Mouse (Mus musculus) E14TG2a.4 (cell line): Measurements from ENCODE around the gene Dapk2.

Experiments
- H3K27me3 ChIP-seq: 2 replicates; pipeline ENCODE4 v1.6.1; 2014; ENCODE audit warnings: low read length, control low read depth; ENCODE audit not compliant: insufficient read depth
- H3K36me3 ChIP-seq: 2 replicates; pipeline ENCODE4 v1.6.1; 2014; ENCODE audit warnings: low read length, control low read depth; ENCODE audit not compliant: insufficient read depth
- H3K4me1 ChIP-seq: replicated peaks from 2 replicates; pipeline ENCODE4 v1.6.1; 2014; ENCODE audit warnings: low read depth, low read length, control low read depth
- H3K4me3 ChIP-seq: replicated peaks from 2 replicates; pipeline ENCODE4 v1.5.1; 2014; ENCODE audit warnings: mild to moderate bottlenecking, low read length
- H3K9me3 ChIP-seq: 2 replicates; pipeline ENCODE4 v1.6.1; 2014; ENCODE audit warnings: low read length, control low read depth
- CTCF ChIP-seq: conservative IDR thresholded peaks from 2 replicates; pipeline ENCODE4 v1.5.1; 2014; ENCODE audit warnings: low read length
- NANOG ChIP-seq: IDR thresholded peaks from 2 replicates; pipeline ENCODE4 v1.6.1; 2014; ENCODE audit warnings: borderline replicate concordance, low read length, mixed read lengths
- POU5F1 ChIP-seq: IDR thresholded peaks from 2 replicates; pipeline ENCODE4 v1.6.1; 2014; ENCODE audit warnings: low read length, borderline replicate concordance

Gene Dapk2

DNA sequence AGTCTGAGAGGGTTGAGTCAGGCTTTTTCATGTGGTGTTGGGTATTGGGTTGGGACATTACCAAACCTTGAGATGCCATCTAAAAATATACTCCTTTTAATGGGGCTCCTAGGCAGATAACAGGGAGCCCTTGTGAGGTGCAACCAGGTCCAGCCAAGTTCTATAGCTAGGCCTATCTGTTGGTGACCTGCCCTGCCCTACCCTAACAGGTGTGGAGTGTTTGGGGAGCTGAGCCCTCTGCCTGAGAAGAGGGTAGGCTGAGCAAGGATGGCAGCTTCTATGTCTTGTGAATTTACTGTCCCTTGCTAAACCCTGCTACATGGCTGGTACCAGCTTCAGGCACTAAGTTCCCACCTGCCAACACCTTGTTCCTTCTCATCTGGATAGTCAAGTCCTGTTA lies 57.5 kb downstream of the Dapk2 start:
- Histone ChIP-seq H3K9me3 (no peaks in the 10 kb centered on the region), H3K4me3 (no peak overlapping the region), H3K4me1 (peaks cover 9% of the 10 kb centered on the region), H3K36me3 (no peaks in the 10 kb centered on the region), H3K27me3 (peaks cover 26% of the 10 kb centered on the region)
- no peak for TF ChIP-seq CTCF
- TF ChIP-seq NANOG: no peak
- TF ChIP-seq POU5F1: no peak

DNA sequence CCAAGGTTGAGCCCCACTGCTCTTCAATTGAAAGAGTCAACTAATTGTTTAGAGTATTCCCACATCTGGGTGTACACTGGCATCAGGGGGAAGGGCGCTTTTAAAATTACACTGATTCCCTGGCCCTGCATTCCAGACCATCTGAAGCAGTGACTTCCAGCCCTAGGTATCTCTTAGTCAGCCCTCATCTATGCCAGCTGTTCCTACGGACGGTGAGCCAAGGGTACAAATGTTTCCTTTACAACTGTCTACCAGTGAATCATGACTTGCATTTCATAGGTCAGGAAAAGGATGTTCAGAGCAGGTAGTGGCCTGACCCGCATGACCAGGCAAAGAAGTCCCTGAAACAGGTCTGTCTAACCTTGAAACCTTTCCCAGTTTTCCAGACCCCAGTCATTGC lies 59.9 kb downstream of the Dapk2 start:
- Histone ChIP-seq H3K36me3 (no peaks in the 10 kb centered on the region), H3K9me3 (no peaks in the 10 kb centered on the region), H3K4me1 (peaks cover 7% of the 10 kb centered on the region), H3K4me3 (no peak overlapping the region), H3K27me3 (peaks cover 38% of the 10 kb centered on the region)
- TF ChIP-seq CTCF (no peak), NANOG (no peak), POU5F1 (no peak)

DNA sequence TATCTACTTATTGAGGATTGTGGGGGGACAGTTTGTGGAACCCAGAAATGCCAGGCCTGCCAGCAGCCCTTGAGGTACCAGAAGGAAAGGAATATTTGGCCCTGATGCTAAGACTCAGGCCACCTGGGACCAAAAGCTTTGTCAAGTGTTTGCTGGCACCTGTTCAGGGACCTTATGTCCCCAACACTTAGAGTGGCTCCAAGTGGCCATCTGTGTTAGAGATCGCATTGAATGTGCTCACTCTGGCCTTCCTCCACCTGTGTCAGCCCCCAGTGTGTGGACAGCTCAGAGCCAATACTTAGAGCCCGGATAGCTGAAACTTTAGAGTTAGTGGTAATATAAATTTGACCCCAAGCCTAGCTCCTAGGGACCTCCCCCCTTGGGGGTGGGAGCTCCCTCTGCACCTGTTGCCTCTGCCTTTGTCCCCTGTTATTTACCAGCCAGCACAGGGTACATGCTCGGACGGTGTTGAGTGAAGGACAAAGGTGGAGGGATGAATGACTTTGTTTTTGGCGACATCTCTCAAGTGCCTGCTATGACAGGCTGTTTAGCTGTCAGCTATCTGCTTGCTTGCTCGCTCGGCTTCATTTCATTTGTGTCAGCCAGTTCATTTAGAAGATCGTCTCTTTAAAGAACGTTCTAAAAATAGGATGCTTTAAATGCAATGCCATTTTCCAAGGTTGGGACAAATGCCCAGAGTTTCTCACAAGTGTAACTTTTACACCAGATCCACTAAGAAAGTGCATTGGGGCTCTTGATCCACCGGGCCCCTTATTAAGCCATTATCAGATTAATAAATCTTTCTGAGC lies 61.1 kb downstream of the Dapk2 start:
- Histone ChIP-seq H3K27me3 (peaks cover 38% of the 10 kb centered on the region), H3K4me1 (peaks cover 7% of the 10 kb centered on the region), H3K4me3 (no peak overlapping the region), H3K36me3 (no peaks in the 10 kb centered on the region), H3K9me3 (no peaks in the 10 kb centered on the region)
- no peak for TF ChIP-seq POU5F1
- TF ChIP-seq NANOG: no peak
- TF ChIP-seq CTCF: no peak

DNA sequence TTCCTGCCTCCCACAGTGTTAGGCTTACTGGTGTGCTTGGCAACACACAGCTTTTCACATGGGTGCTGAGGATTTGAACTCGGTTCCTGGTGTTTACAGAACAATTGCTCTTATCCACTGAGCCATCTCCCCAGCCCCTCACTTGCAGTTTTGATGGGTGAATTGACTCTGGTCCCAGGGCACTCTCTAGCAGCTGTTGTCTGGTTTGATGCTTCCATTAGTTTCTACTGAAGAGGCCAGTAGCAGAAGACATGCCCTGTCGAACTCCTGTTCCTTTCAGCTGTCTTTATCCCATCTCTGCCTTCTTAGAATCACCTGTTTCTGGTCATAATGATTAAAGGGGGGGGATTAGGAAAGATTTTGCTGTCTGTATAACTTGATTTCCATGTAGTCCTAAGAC lies 65.8 kb downstream of the Dapk2 start:
- no peaks in the 10 kb centered on the region for H3K9me3 ChIP-seq
- no peak overlapping the region for H3K4me3 ChIP-seq
- H3K27me3 ChIP-seq: peaks cover 33% of the 10 kb centered on the region
- TF ChIP-seq NANOG (no peak), CTCF (no peak), POU5F1 (no peak)
- H3K4me1 ChIP-seq: peaks cover 29% of the 10 kb centered on the region
- no peaks in the 10 kb centered on the region for H3K36me3 ChIP-seq

DNA sequence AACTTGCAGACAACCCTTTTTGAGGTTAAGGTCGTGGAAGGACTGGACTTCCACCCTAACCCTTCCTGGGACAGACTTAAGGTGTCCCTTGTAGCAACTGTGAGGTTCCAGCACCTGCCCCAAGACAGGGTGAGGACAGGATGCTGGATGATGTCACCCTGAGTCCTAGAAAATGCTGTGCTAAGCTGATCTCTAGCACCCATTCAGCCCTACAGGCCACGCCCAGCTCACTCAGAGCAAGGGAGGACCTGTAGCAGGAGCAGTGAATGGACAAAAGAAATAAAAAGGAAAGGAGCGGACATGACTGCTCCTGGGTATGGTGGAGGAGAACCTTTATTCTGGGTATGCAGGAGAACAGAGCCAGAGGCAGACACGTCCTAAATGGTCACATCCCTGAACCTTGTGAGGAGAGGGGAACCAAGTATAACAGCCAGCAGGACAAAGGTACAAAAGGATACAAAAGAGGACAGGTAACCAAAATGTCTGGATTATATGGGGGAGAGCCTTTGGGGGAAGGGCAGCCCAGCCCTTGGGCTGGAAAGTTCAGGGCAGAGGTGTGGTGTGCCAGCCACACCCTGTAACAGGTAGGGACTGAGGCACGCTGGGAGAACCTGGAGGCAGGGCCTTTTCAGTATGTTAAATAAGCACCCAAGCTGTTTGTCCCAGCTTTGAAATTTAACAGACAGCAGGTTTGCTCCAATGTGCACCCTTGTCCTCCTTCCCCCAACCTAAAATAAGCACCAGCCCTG lies 67.9 kb downstream of the Dapk2 start:
- Histone ChIP-seq H3K4me3 (no peak overlapping the region), H3K4me1 (peaks cover 27% of the 10 kb centered on the region), H3K27me3 (peaks cover 13% of the 10 kb centered on the region), H3K36me3 (no peaks in the 10 kb centered on the region), H3K9me3 (peaks cover 6% of the 10 kb centered on the region)
- no peak for TF ChIP-seq CTCF
- TF ChIP-seq NANOG: no peak
- no peak for TF ChIP-seq POU5F1

DNA sequence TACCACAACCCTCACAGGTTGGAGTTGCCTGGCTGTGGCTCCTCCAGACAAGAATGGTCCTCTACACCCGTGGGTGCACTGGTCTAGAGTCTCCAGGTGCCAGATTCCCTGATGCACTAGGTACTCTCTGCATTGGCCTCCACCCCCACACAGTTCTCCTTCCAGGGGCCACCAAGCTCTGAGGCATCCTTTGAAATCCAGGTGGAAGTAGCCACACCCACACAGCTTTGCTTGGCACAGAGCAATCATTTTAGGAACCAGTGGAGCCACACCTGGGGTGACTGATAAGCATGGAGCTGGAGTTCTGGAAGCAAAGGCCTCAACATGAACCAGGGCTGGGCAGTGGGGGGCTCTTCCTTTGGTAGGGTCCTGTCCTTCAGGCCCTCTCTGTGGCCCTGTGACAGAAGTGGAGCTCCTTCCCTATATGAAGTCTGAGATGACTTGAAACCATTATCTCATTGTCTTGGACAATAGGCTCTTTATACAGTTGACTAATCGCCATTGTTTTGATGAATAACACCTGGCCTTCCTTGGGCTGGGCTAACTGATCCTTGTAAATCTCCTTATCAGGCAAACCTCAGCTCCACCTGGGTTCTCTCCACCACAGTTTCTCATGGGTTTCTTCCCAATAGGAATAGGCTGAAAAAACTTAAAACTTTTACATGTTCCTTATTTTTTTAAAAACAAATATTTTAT lies 70.6 kb downstream of the Dapk2 start:
- H3K9me3 ChIP-seq: peaks cover 6% of the 10 kb centered on the region
- TF ChIP-seq CTCF: no peak
- peak; percentile 56 for TF ChIP-seq NANOG
- H3K4me3 ChIP-seq: no peak overlapping the region
- peaks cover 8% of the 10 kb centered on the region; the same call in 1 of the 2 replicates for H3K27me3 ChIP-seq
- H3K36me3 ChIP-seq: no peaks in the 10 kb centered on the region
- H3K4me1 ChIP-seq: peaks cover 27% of the 10 kb centered on the region

DNA sequence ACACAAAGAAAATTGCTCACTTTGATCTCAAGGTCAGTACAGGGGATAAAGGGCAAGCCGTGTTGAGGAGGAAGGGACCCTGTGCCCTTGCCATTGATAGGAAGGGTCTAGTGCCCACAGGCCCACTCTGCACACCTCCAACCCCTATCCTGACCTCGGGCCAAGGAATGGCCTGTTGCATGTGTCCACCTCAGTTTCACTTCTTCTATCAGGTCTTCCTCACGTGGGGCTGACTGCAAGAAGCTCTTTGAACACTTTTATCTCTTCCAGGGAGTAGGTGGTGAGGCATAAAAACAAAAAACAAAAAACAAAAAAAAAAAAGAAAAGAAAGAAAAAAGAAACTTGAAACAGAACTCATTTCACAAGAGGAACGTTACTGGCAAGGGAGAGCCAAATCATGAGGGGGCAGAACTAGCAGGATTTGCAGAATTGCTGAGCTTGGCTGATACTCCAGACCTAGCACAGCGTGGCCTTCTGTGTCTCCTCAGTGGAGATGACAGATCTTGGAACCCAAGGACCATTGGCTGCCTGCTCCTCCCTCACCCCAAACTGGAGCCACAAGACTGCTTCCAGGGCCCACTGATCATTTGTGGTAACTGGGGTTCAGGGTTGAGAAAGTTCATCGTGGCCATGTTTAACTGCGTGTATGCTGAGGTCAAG lies 73.9 kb downstream of the Dapk2 start:
- no peak overlapping the region for H3K4me3 ChIP-seq

DNA sequence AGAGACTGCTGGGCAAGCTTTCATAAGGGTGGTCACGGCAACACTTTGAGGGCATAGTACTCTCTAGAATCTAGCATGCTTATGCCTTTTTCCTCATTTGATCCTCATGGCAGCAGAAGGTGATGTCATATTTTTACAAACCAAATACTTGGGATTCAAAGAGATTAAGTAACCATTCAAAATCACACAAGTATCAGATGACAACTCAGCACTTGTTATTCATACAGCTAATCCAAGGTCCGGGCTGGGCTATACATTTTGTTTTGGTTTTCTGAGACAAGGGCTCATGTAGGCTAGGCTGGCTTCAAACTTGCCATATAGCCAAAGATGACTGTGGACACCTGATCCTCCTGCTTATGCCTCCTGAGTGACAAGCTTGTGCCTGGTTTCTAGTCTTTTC lies 78.6 kb downstream of the Dapk2 start:
- peaks cover 12% of the 10 kb centered on the region for H3K4me1 ChIP-seq
- H3K36me3 ChIP-seq: no peaks in the 10 kb centered on the region
- H3K27me3 ChIP-seq: peaks cover 3% of the 10 kb centered on the region; the same call in 1 of the 2 replicates
- TF ChIP-seq CTCF: no peak
- no peak for TF ChIP-seq NANOG
- no peak for TF ChIP-seq POU5F1
- no peaks in the 10 kb centered on the region for H3K9me3 ChIP-seq
- no peak overlapping the region for H3K4me3 ChIP-seq

More for the DNA sequence above, 73.9 kb downstream of the Dapk2 start:
- H3K9me3 ChIP-seq: peaks cover 6% of the 10 kb centered on the region
- no peaks in the 10 kb centered on the region for H3K36me3 ChIP-seq
- TF ChIP-seq CTCF (no peak), POU5F1 (no peak), NANOG (no peak)
- peaks cover 14% of the 10 kb centered on the region for H3K4me1 ChIP-seq
- peaks cover 3% of the 10 kb centered on the region; the same call in 1 of the 2 replicates for H3K27me3 ChIP-seq
